Mouse (Mus musculus) layer of hippocampus, adult 9-10 months (tissue): ENCODE measurements around the gene Cacna1a.

Source experiments
- DNase-seq: peaks from one replicate; pipeline ENCODE4 v3.0.0; 2022; ENCODE audit warnings: low spot score

The Cacna1a gene

DNA sequence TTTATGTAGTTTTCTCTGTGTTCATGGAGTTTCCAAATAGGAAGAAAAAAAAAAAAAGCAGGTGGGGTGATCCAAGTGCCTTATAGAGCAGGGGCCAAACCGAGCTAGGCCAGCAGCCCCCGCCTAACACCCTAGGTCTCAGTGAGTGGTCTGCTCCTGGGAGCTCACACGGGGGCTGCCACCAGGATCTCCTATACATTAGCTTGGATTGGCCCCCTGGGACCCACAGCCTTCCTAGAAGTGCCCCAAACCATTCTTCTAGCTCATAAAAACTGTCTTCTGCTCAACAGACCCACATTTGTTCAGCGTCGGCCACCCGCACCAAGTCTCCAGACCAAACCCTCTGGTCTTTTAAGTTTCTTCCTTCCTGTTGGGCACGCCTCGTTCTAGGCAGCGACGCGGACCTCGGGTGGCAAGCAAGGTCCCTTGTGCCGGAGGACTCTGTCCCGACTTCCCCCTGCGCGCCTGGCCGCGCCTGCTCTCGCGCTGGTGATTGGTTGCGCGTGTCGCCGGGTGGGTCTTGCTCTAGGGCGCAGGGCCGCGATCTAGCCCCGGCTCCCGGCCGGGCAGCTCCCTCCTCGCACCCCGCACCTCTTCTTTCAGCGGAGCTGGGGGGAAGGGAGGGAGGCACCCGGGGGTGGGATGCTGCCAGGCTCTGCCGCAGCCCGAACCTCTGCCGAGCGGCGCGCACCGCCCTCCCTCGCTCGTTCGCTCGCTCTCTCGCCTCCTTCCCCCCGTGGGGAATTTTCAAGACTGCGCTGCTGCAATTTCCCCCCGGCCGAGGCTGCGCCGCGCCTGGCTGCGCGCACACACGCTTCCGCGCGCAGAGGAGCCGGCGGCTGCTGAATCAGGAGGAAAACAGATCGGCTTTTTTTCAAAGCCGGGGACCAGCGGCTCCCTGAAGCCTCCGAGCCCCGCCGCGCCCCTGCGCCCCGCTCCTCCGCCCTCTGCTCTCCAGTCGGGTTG lies 25.9 kb downstream of the Cacna1a start:
- DNase-seq: no peak

- no peak for DNase-seq
Measured at GRCm38 (mm10) chr8:84414918-84415317, 26.7 kb downstream of the Cacna1a start.

DNA sequence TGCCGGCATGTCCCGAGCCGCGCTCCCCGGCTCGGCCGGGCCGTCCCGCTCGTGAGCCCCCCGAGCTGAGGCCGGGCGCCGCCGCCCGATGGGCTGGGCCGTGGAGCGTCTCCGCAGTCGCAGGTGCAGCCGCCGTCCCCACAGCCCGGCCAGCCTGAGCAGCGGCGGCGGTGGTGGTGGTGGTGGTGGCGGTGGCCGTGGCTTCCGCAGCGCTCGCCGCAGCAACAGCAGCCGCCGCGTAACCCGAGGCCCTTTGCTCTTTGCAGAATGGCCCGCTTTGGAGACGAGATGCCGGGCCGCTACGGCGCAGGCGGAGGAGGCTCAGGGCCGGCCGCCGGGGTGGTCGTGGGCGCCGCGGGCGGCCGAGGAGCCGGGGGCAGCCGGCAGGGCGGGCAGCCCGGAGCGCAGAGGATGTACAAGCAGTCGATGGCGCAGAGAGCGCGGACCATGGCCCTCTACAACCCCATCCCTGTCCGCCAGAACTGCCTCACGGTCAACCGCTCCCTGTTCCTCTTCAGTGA lies 27.2 kb downstream of the Cacna1a start:
- DNase-seq: no peak

- no peak for DNase-seq
Measured at GRCm38 (mm10) chr8:84416041-84416440, 27.8 kb downstream of the Cacna1a start.

- DNase-seq: no peak
Measured at GRCm38 (mm10) chr8:84416915-84417314, 28.7 kb downstream of the Cacna1a start.

DNA sequence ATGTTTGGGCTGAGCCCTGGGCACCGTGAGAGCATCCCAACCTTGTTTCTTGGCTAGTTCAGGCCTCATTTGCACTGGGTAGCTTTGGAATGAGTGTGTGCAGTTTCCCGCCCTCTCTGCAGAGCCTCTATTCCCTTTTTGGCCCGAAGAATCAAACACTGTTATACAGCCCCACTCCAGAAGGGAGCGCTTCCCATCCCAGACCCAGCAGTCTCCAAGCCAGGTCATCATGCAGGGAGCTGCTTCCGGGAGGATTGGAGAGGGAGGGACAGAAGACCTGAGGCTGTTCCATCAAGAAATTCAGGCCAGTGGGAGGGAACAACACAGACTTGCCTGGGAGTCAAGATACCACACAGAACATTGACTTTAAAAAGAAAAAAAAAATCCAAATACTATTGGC lies 29.6 kb downstream of the Cacna1a start:
- DNase-seq: no peak

GRCm38 (mm10) chr8:84424426-84424825 lies 36.2 kb downstream of the Cacna1a start:
- DNase-seq: no peak

GRCm38 (mm10) chr8:84426087-84426486 lies 37.8 kb downstream of the Cacna1a start:
- DNase-seq: no peak

DNA sequence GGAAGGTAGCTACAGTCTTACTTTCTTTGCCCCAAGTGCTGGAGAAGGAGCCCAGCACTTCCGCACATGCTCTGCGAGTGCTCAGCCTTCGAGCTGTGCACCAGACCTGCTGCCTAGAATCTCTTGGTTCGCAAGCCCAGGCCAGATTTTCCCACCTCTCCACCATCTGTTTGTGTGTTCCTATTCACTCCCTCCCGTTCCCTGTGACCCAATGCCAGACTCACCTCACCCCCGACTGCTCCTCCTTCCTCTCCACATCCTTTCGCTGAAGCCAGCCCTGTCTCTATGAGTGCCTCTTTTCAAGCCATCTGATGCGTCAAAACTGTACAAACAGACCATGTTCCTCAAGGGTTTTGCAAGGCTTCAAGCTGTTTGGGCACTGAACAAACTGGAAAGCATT lies 38.3 kb downstream of the Cacna1a start:
- no peak for DNase-seq

DNA sequence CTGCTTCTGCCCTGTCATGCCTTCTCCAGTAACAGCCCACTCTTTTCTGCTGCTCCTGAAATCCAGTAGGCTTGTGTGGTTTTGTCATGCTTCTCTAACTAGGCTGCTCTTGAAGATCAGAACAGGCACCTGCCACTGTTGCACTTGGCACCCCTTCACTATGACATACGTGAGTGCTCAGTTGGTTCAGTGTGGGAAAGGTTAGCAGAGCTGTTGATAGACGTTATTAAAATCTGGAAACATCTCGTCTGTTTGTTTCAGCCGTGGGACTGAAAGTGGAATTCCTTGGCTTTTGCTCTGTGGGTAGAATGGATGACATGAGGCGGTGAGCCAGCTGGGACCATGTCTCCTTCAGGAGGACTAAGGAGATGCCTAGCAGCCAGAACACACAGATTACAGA lies 39.8 kb downstream of the Cacna1a start:
- no peak for DNase-seq

- DNase-seq: no peak
Measured at GRCm38 (mm10) chr8:84429014-84429413, 40.8 kb downstream of the Cacna1a start.

GRCm38 (mm10) chr8:84429492-84429891 lies 41.3 kb downstream of the Cacna1a start:
- no peak for DNase-seq

GRCm38 (mm10) chr8:84435370-84435769 lies 47.1 kb downstream of the Cacna1a start:
- no peak for DNase-seq

DNA sequence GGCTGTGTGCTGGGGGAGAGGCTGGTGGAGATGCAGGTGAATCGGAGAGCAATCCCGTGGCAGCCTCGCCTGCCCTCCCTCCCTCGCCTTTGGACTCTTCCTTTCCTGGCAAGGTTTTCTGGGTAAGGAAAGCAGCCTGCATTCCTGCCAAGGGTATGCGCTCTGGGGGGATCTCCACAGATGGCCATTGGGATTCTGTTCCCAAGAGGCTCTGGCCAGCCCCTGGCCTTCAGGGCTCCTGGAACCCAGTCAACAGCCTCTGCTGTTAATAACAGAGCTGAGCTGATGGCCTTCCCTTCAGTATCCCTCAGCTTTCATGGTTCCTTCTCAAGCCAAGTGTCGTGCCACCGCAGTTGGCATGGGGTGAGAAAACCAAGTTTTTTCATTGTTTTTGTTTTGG lies 51.6 kb downstream of the Cacna1a start:
- no peak for DNase-seq

GRCm38 (mm10) chr8:84442043-84442442 lies 53.8 kb downstream of the Cacna1a start:
- DNase-seq: no peak

DNA sequence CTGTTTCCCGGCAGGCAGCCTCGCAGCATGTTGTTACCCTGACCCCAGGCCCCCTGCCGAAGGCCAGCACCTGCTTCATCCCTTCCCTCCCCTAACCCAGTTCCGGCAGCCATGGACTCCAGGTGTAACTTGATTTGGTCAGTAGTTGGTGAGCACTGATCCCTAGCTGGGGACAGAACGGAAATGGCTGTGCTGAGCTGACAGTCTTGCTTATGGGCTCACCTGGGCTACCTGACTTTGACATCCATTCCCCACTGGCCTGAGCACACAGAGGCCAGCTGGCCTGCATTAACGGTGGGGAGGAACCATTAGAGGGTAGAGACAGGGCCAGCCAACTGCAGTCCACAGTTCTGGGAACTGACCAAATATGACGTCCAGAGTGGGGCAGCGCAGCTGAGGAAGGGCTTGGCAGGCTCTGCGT lies 58.3 kb downstream of the Cacna1a start:
- no peak for DNase-seq

- DNase-seq: no peak
Measured at GRCm38 (mm10) chr8:84454532-84454931, 66.3 kb downstream of the Cacna1a start.

DNA sequence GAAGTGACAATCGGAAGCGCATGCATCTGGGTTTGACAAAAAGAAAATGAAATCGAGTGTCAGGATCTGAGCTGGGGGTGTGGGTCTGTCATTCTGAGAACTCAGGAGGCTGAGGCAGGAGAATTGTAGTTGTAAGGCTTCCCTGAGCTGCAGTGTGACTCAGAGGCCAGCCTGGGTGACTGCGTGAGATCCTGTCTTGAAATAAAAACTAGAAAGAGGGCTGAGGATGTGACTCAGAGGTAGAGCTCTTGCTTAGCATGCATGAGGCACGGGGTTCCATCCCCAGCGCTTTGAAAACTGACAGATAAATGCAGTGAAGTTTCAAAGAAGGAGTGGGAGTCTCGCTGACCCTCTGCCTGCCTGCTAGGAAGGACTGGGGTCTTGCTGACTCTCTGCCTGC lies 70.6 kb downstream of the Cacna1a start:
- DNase-seq: no peak

DNA sequence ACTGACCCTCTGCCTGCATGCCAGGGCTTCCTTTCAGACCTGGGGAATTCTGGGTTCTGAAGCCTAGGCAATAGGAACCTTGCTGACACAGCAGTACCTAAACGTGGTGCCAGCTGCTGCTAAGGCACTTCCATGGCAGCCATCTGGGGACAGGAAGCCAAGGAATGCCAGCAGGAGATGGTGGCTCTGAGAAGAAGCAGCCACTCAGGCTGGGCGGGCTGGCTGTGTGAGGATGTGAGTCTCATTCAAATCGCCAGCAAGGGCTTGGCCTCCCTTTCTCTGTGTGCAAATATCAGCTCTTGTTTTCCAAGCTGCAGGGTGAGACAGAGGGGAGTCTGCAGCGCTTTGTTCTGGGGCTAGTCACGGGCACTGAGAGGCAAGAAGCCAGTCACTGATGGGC lies 71.0 kb downstream of the Cacna1a start:
- DNase-seq: peak; percentile 20

DNA sequence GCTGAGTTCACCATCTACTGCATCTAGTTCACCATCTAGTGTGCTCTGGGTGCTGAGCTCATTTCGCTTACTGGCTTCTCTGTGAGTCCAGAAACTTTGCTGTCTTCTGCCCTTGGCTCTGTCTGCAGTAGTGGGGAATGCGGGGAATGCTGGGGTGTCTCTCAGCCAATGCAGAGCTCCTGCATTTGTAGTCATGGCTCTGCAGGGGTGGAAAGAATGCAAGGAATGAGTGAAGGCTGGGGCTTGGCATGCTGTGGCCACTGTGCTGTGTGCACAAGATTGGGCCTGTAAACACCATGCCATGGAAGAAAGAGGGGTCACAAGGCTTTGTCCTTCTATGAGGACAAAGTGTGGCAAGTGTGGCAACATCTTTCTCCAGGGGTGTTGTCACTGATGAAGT lies 72.5 kb downstream of the Cacna1a start:
- DNase-seq: no peak

GRCm38 (mm10) chr8:84466932-84467331 lies 78.7 kb downstream of the Cacna1a start:
- DNase-seq: no peak

DNA sequence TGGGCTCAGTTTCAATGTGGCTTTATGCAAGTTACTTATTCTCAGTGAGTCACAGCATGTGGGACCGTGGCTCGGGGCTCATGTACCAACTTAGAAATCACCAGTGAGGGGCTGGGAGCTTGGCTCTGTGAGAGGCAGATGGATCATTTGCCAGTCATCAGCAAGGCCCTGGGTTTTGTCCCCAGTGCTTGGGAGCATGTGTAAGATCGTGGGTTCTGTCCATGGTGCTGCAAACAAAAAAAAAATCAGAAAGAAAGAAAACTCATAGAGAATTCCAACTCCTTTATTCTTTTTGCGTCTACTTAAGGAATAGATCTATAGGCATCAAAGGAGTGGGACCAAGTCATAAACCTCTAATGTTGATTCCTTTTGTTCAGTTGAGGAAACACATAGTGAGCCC lies 80.8 kb downstream of the Cacna1a start:
- no peak for DNase-seq

DNA sequence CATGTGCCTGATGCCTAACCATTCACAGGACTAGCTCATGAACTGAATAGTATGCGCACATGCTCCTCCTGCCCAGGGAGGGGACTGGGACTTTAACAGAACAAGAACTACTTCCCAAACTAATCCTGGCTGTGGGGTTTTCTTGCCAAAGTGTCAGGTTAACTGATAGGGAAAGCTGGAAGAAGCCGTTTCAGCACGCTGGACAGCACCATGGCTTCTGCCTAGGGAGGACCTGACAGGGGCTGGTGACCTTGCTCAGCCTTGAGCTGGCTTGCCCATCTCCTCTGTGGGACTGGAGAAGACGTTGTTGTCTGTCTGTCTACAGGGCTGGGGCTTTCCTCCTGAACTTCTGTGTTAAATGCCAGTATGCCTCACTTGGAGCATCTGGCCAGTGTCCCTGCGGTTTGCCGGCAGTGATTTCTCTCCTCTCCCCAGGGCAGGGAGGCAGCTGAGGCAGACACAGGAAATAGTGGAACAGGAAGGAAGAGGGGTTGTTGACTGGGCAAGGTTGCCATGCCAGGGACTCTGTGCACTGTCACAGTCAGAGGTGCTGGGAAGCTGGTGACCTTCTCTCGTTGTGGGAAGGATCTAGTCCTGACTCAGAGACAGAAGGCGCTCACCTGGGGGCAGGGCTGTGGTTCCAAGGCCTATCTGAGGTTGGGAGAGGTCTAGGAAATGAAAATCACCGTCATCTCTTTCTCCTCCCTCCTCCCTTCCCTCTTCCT lies 83.2 kb downstream of the Cacna1a start:
- no peak for DNase-seq
